ENCODE assay signal across 30 mouse cellular contexts in genomic region chr17:24496026-24496425, GRCm38 (mm10). TPM values are rescaled to one million over a fixed set of nuclear protein-coding genes. Genes with fewer than 3 reads are reported as not detected.
DNase-seq lines count a peak whose midpoint lies in the region; ATAC-seq and TF ChIP-seq lines count a peak whose summit lies in the region.
"Had no signal": no experiment of that assay in that cellular context is flagged by ENCODE, and none has a peak within 500 bp of the region (broad histone marks: within the 10 kb centered on the region; RNA-seq: fewer than 3 reads in every experiment).

No protein-coding gene starts in this region.

- H3K4me1 ChIP-seq in forebrain, embryonic 16.5 days (replicated peaks; ENCODE audit: control insufficient read depth, insufficient read depth, low read length), result no peaks in the 10 kb centered on the region; the same call in none of the 2 replicates
- H3K4me1 ChIP-seq in forebrain, embryonic 12.5 days, result peaks cover 4% of the 10 kb centered on the region; the same call in 1 of the 2 replicates
- H3K4me1 ChIP-seq in olfactory bulb, adult 2 months (ENCODE audit: control insufficient read depth, insufficient read depth, low read length), result peaks cover 8% of the 10 kb centered on the region
- H3K4me1 ChIP-seq: heart, embryonic 12.5 days; neural tube, embryonic 12.5 days had no signal

- ATAC-seq in forebrain, embryonic 16.5 days, result no peak
- no peak for ATAC-seq in forebrain, embryonic 12.5 days (ENCODE audit: low FRiP score)
- ATAC-seq: forebrain, embryonic 13.5 days; intestine, postnatal 0 days had no signal

- 80% methylated on average over 1 of the region's 1 CpGs for WGBS in forebrain, embryonic 16.5 days
- 100% methylated on average over 1 of the region's 1 CpGs for WGBS in forebrain, embryonic 12.5 days
- 69% methylated on average over 1 of the region's 1 CpGs for WGBS in olfactory bulb, adult 2 months

- H3K9ac ChIP-seq in forebrain, embryonic 16.5 days (replicated peaks; ENCODE audit: low read depth, low read length), result no peak overlapping the region
- H3K9ac ChIP-seq in forebrain, embryonic 12.5 days, result no peak overlapping the region
- H3K9ac ChIP-seq: forebrain, embryonic 13.5 days; heart, embryonic 12.5 days; liver, embryonic 14.5 days had no signal

- no peak overlapping the region for H3K4me2 ChIP-seq in forebrain, embryonic 16.5 days (ENCODE audit: low read length)
- H3K4me2 ChIP-seq in forebrain, embryonic 12.5 days, result no peak overlapping the region
- H3K4me2 ChIP-seq: forebrain, embryonic 13.5 days; heart, embryonic 12.5 days; neural tube, embryonic 12.5 days had no signal

- no peaks in the 10 kb centered on the region for H3K9me3 ChIP-seq in forebrain, embryonic 16.5 days (ENCODE audit: control insufficient read depth, low read length)
- no peaks in the 10 kb centered on the region for H3K9me3 ChIP-seq in forebrain, embryonic 12.5 days
- H3K9me3 ChIP-seq: forebrain, embryonic 13.5 days; G1E; heart, embryonic 12.5 days; neural tube, embryonic 12.5 days had no signal

- peak; percentile 61 for DNase-seq in adrenal gland, adult 8-10 months
- DNase-seq in adrenal gland, postnatal 4 days (ENCODE audit: low spot score in 2 of 2), result no peak
- DNase-seq in layer of hippocampus, adult 2 months (ENCODE audit: low spot score in 2 of 2), result no peak
- no peak for DNase-seq in layer of hippocampus, adult 8-10 months (ENCODE audit: low spot score in 2 of 2)
- DNase-seq: cerebellum, adult 8-10 months; embryo, embryonic 11 days; gastrocnemius, postnatal 36 days; heart, adult 2 months; heart, postnatal 4 days; kidney, adult 9 months; kidney, postnatal 25 days; liver; lung, adult 2 months; lung, postnatal 10 days; midbrain, embryonic 14.5 days; thymus, postnatal 4 days had no signal

- peak overlapping the region; percentile 20; the same call in 1 of the 2 replicates for H3K27ac ChIP-seq in forebrain, embryonic 16.5 days (ENCODE audit: low read length)
- no peak overlapping the region for H3K27ac ChIP-seq in forebrain, embryonic 12.5 days
- H3K27ac ChIP-seq in layer of hippocampus, adult 2 months, result peak overlapping the region; percentile 89
- 0 out of 2 replicates have a peak overlapping the region, but pooled peaks have one; percentile 76 for H3K27ac ChIP-seq in olfactory bulb, adult 2 months (ENCODE audit: insufficient read depth, low read depth, low read length)
- H3K27ac ChIP-seq: forebrain, embryonic 13.5 days; heart, adult 2 months; liver, embryonic 14.5 days; macrophage; neural tube, embryonic 12.5 days had no signal

- H3K4me3 ChIP-seq in forebrain, embryonic 16.5 days (replicated peaks; ENCODE audit: low read length), result no peak overlapping the region
- H3K4me3 ChIP-seq in forebrain, embryonic 12.5 days (replicated peaks), result no peak overlapping the region
- H3K4me3 ChIP-seq in layer of hippocampus, adult 2 months, result no peak overlapping the region
- H3K4me3 ChIP-seq in olfactory bulb, adult 2 months (ENCODE audit: insufficient read depth, low read depth, low read length), result no peak overlapping the region
- H3K4me3 ChIP-seq: erythroblast, embryonic 14.5 days; forebrain, embryonic 13.5 days; heart, adult 2 months; heart, embryonic 12.5 days; neural tube, embryonic 12.5 days had no signal

- no peak for TF ChIP-seq POLR2A in olfactory bulb, adult 2 months (IDR thresholded peaks at IDR 0.05; ENCODE audit: insufficient read depth, low read depth, low read length)

- H3K27me3 ChIP-seq in forebrain, embryonic 16.5 days (replicated peaks; ENCODE audit: control insufficient read depth, insufficient read depth, low read length), result no peaks in the 10 kb centered on the region
- no peaks in the 10 kb centered on the region for H3K27me3 ChIP-seq in forebrain, embryonic 12.5 days
- H3K27me3 ChIP-seq: forebrain, embryonic 13.5 days; neural tube, embryonic 12.5 days had no signal

- H3K36me3 ChIP-seq in forebrain, embryonic 16.5 days (ENCODE audit: control insufficient read depth, insufficient read depth), result peaks cover 13% of the 10 kb centered on the region
- peaks cover 50% of the 10 kb centered on the region for H3K36me3 ChIP-seq in forebrain, embryonic 12.5 days (replicated peaks)
- H3K36me3 ChIP-seq: G1E; heart, embryonic 12.5 days had no signal

- TF ChIP-seq CTCF in layer of hippocampus, adult 2 months (conservative IDR thresholded peaks at IDR 0.05), result no peak
- no peak for TF ChIP-seq CTCF in olfactory bulb, adult 2 months (IDR thresholded peaks at IDR 0.05; ENCODE audit: insufficient read depth, low read depth, low read length)

RNA-seq across cellular contexts. Expression of gene Caskin1, which starts 7.6 kb away (rescaled TPM):
- 10 to 100 TPM; 49.1 to 61.2 (median 53.8) TPM for total RNA-seq in adrenal gland, adult 8-10 months (2022)
- 10 to 100 TPM; 62.4 to 65.2 TPM for total RNA-seq in adrenal gland, postnatal 4 days (2021)
- polyA plus RNA-seq in forebrain, embryonic 16.5 days (2015; fragmentation: Nextera tagmentation; extraction: Ambion mirVana), result 18.8 and 30.4 TPM in 2 replicates
- polyA plus RNA-seq in forebrain, embryonic 12.5 days (2016; fragmentation: Nextera tagmentation; extraction: Ambion mirVana), result 14.8 and 16.6 TPM in 2 replicates
- total RNA-seq in layer of hippocampus, adult 2 months (2021), result 100 to 1,000 TPM; 153 to 158 TPM
- 100 to 1,000 TPM; 134 to 172 (median 153) TPM for total RNA-seq in layer of hippocampus, adult 8-10 months (2022)
- not detected in 2 replicates for polyA plus RNA-seq in olfactory bulb, adult 2 months (2012; ENCODE audit: insufficient read depth, insufficient read length, low replicate concordance, missing spikeins)
- total RNA-seq: megakaryocyte-erythroid progenitor cell, adult 5-6 weeks had no signal
- polyA plus RNA-seq: erythroblast, embryonic 14.5 days; G1E; macrophage had no signal

RNA-seq across cellular contexts. Expression of gene Mlst8, which starts 17.1 kb away (rescaled TPM):
- total RNA-seq in adrenal gland, adult 8-10 months (2022), result 10 to 100 TPM; 24.3 to 37.6 (median 32.2) TPM
- 10 to 100 TPM; 28.0 to 30.0 TPM for total RNA-seq in adrenal gland, postnatal 4 days (2021)
- 38.9 and 42.4 TPM in 2 replicates for polyA plus RNA-seq in forebrain, embryonic 16.5 days (2015; fragmentation: Nextera tagmentation; extraction: Ambion mirVana)
- polyA plus RNA-seq in forebrain, embryonic 12.5 days (2016; fragmentation: Nextera tagmentation; extraction: Ambion mirVana), result 34.4 and 37.9 TPM in 2 replicates
- total RNA-seq in layer of hippocampus, adult 2 months (2021), result 10 to 100 TPM; 36.0 to 44.9 TPM
- 10 to 100 TPM; 39.7 to 43.9 (median 41.9) TPM for total RNA-seq in layer of hippocampus, adult 8-10 months (2022)
- polyA plus RNA-seq in olfactory bulb, adult 2 months (2012; ENCODE audit: insufficient read depth, insufficient read length, low replicate concordance, missing spikeins), result not detected in 2 replicates

RNA-seq across cellular contexts. Expression of gene Bricd5, which starts 22.3 kb away (rescaled TPM):
- under 1 TPM in 2 of 4 experiments, not detected in 2; 0.30 to 0.38 TPM for total RNA-seq in adrenal gland, adult 8-10 months (2022)
- under 1 TPM; 0.50 to 0.93 TPM for total RNA-seq in adrenal gland, postnatal 4 days (2021)
- polyA plus RNA-seq in forebrain, embryonic 16.5 days (2015; fragmentation: Nextera tagmentation; extraction: Ambion mirVana), result 0.39 and 0.92 TPM in 2 replicates
- polyA plus RNA-seq in forebrain, embryonic 12.5 days (2016; fragmentation: Nextera tagmentation; extraction: Ambion mirVana), result not detected in 2 replicates
- total RNA-seq in layer of hippocampus, adult 2 months (2021), result 1 to 10 TPM; 2.0 to 2.3 TPM
- total RNA-seq in layer of hippocampus, adult 8-10 months (2022), result 1 to 10 TPM in 2 of 4 experiments, under 1 TPM in 2; 0.90 to 2.0 (median 1.4) TPM
- not detected in 2 replicates for polyA plus RNA-seq in olfactory bulb, adult 2 months (2012; ENCODE audit: insufficient read depth, insufficient read length, low replicate concordance, missing spikeins)
- total RNA-seq: heart, adult 2 months; megakaryocyte-erythroid progenitor cell, adult 5-6 weeks had no signal
- polyA plus RNA-seq: erythroblast, embryonic 14.5 days; heart, adult 2 months; heart, embryonic 12.5 days; heart, postnatal 0 days; intestine, postnatal 0 days; macrophage; midbrain, embryonic 14.5 days; thymus, postnatal 0 days had no signal

RNA-seq across cellular contexts. Expression of gene Pgp, which starts 25.8 kb away (rescaled TPM):
- 100 to 1,000 TPM; 105 to 116 (median 107) TPM for total RNA-seq in adrenal gland, adult 8-10 months (2022)
- total RNA-seq in adrenal gland, postnatal 4 days (2021), result 10 to 100 TPM; 44.6 to 46.4 TPM
- 50.5 and 54.0 TPM in 2 replicates for polyA plus RNA-seq in forebrain, embryonic 16.5 days (2015; fragmentation: Nextera tagmentation; extraction: Ambion mirVana)
- polyA plus RNA-seq in forebrain, embryonic 12.5 days (2016; fragmentation: Nextera tagmentation; extraction: Ambion mirVana), result 59.3 and 60.3 TPM in 2 replicates
- 10 to 100 TPM; 58.2 to 62.7 TPM for total RNA-seq in layer of hippocampus, adult 2 months (2021)
- total RNA-seq in layer of hippocampus, adult 8-10 months (2022), result 10 to 100 TPM; 54.8 to 62.3 (median 57.7) TPM
- polyA plus RNA-seq in olfactory bulb, adult 2 months (2012; ENCODE audit: insufficient read depth, insufficient read length, low replicate concordance, missing spikeins), result not detected in 2 replicates

RNA-seq across cellular contexts. Expression of gene E4f1, which starts 25.9 kb away (rescaled TPM):
- total RNA-seq in adrenal gland, adult 8-10 months (2022), result 10 to 100 TPM; 20.9 to 37.4 (median 26.4) TPM
- 10 to 100 TPM; 31.8 to 35.1 TPM for total RNA-seq in adrenal gland, postnatal 4 days (2021)
- 37.9 and 54.0 TPM in 2 replicates for polyA plus RNA-seq in forebrain, embryonic 16.5 days (2015; fragmentation: Nextera tagmentation; extraction: Ambion mirVana)
- polyA plus RNA-seq in forebrain, embryonic 12.5 days (2016; fragmentation: Nextera tagmentation; extraction: Ambion mirVana), result 34.1 and 37.1 TPM in 2 replicates
- 10 to 100 TPM; 34.0 to 39.4 TPM for total RNA-seq in layer of hippocampus, adult 2 months (2021)
- 10 to 100 TPM; 31.0 to 44.2 (median 38.4) TPM for total RNA-seq in layer of hippocampus, adult 8-10 months (2022)
- not detected in 2 replicates for polyA plus RNA-seq in olfactory bulb, adult 2 months (2012; ENCODE audit: insufficient read depth, insufficient read length, low replicate concordance, missing spikeins)
